Mouse (Mus musculus): ENCODE results near the gene Rtkn2.

Rtkn2 gene

DNA sequence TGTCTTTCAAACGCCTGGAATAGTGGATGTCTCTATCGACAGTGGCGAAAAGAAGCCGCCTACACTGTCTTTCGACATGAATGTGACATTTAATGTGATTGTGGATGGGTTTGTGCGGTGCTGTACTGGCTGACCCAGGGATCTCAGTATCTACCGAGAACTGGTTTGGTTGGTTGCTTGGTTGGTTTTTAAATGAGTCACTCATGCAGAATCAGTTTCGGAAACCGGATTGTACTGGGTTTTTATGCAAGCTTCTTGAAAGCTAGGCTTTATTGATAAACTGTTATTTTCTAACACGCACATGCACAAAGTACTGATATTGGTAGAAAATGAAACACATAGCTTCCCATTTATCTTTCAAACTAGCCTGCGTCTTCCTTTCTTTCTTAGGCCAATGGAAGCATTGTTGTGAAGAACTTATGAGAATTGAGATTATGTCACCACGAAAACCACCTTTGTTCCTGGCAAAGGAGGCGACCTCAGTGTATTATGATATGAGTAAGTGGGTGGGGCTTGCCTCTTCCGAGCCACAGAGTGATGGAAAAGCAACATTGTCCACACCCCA, 60.4 kb downstream of the Rtkn2 start:
- DNase-seq (ENCODE audit: low read depth): no peak

DNA sequence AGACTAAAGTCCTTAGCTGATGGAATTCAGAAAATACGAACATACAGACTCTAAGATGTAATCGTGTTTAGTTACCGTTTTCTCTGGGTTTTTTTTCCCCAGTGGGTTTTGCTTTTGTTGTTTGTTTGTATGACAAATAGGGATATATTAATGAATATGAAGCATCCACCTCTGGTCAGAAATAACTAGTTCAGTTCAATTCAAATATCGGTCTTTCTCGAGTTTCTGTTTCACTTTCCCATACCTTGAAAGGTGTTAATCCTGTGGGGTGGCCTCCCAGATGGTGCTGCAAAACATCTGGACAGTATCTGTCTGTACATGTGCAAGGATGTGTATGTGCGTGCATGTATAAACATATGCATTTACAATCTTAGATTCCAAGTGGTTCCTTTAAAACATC, 61.0 kb downstream of the Rtkn2 start:
- DNase-seq (ENCODE audit: low read depth): no peak

DNA sequence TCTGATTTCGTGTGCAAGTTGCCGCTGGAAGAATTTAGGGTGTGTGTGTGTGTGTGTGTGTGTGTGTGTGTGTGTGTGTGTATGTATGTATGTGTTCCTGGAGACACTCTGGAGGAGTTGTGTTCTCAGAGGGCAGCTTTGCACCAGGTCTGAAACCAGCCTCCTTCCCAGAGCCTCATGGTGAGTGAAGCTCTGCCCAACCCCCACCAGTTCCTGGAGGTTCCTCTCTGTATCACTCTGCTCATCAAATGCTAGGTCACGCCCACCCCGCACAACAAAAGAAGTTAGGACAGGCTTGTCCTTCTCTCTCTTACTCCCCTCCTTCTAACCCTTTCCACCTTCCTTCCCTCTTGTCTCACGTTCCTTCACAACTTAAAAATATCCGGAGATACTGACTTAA, 64.6 kb downstream of the Rtkn2 start:
- peak; percentile 31 for DNase-seq (ENCODE audit: low read depth)

DNA sequence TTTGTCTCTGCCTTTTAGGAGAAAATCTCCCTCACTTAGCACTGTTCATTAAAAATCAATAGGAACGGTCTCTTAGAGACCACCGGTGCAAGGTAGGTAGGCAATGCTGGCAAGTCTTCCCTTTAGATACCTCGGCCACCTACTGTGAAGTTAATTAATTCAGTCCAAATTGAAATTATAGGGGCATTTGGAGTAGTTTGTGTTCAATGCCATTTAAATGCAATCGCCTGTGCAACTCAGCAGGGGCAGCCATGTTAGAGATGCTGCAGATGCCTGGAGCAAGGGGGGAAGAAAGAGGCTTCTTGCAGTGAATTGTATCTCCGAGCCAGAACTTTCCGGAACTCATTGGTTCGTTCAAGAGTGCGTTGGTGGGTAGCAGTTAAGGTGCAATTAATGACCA, 65.5 kb downstream of the Rtkn2 start:
- DNase-seq (ENCODE audit: low read depth): no peak

- no peak for DNase-seq (ENCODE audit: low read depth)
Observed at GRCm38 (mm10) chr10:68048641-68049305, 69.4 kb downstream of the Rtkn2 start.

DNA sequence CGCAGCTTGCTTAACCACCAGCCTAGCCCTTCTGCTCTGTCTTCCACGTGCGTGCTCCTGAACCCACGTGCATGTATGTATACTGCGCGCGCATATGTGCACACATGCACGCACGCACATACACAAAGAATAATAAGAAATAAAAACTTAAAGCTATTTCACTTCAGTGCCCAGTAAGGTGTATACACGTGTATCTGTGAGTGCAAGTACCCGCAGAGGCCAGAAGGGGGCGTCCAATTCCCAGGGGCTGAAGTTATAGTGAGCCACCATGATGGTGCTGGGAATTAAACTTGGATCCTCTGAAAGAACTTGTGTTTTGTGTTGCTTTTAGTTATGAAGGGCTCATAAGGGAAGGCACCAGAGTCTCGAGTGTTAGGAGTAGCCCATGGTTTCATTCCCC, 71.5 kb downstream of the Rtkn2 start:
- no peak for DNase-seq (ENCODE audit: low read depth)

- DNase-seq (ENCODE audit: low read depth): no peak
Observed at GRCm38 (mm10) chr10:68051316-68051933, 72.1 kb downstream of the Rtkn2 start.

GRCm38 (mm10) chr10:68052307-68052706, 72.9 kb downstream of the Rtkn2 start:
- no peak for DNase-seq (ENCODE audit: low read depth)

DNA sequence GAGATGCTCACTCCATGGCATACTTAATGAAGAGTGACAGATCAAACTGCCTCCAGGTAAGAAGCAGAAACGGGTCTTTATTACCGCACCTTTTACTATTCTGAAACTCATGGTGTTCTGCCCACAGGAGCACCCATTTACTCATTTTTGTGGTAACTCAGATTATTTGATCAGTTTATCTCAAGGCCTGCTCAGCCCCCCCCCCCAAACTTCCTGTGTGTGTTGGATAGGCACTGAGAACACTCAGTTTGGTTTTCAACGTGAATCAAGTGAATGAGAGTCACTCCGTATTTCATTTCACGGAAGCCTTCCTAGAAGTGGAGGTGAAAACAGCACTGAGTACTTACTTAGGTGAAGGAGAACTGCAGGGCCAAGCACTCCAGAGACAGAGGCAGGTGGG, 74.8 kb downstream of the Rtkn2 start:
- DNase-seq (ENCODE audit: low read depth): no peak

- no peak for DNase-seq (ENCODE audit: low read depth)
Observed at GRCm38 (mm10) chr10:68054706-68055105, 75.3 kb downstream of the Rtkn2 start.

DNA sequence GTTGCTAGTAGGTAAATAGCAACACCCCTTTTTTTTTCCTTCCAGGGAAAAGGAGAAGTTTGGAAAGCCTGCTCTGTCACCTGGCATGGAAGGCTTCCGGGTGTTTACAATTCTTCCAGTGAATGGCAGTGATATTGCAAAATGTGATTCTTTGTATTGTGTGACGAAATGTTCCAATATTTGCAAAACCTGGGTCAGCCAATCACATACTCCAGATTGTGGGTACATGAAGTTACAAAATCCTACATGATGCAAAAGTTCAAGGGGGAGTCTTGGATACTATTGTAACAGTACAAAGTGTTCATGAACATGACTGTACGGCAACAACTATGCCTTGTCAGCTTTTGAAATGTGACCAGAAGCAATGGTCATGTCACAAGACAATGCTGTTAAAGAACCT, 78.5 kb downstream of the Rtkn2 start:
- DNase-seq (ENCODE audit: low read depth): no peak

- no peak for DNase-seq (ENCODE audit: low read depth)
Observed at GRCm38 (mm10) chr10:68058378-68058777, 79.0 kb downstream of the Rtkn2 start.

- no peak for DNase-seq (ENCODE audit: low read depth)
Observed at GRCm38 (mm10) chr10:68060590-68061248, 81.3 kb downstream of the Rtkn2 start.

DNA sequence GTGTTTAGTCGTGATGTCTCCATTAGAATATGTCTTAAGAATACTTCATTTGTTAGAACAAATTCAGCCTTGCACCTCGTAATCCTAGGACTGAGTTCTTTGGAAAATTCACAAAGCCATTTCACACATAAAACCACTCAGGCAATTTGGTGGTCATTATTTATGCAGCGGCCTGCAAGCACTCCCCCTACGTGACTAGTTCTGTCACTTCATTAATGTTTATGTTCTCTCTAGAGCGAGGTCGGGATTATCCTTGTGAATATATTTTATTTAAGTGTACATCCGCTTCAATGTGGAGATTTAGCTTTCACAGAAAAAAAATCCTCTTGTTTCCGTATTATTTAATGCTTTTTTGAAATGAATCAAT, 81.9 kb downstream of the Rtkn2 start:
- no peak for DNase-seq (ENCODE audit: low read depth)

DNA sequence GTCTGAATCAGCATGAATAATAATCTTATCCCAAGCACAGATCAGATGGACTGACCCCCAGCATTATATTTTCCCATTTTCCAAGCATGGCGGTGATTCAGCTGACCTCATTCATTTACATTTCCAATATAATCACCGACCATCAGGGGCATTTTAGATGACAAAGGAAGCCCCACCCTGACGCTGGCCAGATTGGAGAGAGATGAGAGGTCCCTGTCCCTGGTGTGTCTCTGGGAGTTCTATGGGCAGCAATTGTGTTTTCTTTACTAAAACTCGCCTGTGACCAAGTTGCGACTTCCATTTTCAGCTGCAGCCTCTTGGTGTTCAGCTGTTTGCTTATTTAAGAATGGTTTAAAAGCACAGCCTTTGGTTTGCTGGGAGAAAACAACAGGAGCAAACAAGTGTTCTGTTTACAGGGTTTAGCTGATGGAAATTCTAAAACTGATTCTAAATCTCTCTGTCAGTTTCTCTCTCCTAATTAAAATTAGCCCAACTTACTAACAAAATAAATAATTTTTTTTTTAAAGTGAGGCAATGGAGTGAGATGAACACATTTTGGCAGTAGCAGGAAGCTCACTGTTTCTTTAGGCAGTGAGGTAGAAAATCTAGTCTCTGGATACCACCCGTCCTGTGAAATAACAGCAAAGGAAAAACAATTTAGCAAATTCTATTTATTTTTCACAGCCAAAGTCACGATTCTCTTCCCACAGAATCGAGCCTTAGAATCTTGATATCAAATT, 84.6 kb downstream of the Rtkn2 start:
- DNase-seq (ENCODE audit: low read depth): no peak

DNA sequence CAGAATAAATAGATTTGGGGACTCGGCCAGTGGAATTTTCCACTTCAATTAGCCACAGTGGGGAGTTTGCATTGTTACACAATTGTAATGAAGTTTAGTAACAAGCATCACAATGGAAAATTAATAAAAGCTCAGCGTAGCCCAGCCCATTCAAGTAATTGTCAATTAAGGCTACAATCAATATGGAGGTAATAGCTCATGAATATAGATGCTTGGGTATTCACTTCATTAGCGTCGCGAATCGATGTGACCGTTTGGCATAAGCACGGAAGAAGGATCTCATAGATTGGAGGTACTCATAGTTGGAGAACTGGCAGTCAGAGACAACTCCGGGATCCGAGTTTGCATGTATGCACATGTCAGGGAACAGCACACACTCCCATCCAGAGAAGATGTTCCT, 85.2 kb downstream of the Rtkn2 start:
- DNase-seq (ENCODE audit: low read depth): no peak

GRCm38 (mm10) chr10:68066173-68066572, 86.8 kb downstream of the Rtkn2 start:
- no peak for DNase-seq (ENCODE audit: low read depth)

DNA sequence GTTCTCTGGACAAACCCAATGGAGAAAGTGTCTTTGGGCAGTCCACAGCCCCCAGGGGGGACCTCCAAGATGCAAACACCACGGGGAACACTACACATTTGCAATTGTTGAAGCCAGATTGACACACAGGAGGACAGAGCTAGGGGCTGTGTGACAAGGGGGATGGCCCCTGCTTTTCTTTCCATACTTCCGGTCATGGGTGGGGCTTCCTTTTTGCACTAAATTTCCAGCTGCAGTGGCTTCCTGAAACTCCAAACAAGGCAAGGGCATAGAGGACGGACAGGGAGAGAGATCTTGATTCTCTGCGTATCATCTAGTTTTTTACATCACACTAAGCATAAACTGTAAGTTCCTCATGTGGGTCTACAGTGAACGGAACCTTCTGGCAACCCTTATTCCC, 88.6 kb downstream of the Rtkn2 start:
- DNase-seq (ENCODE audit: low read depth): no peak

DNA sequence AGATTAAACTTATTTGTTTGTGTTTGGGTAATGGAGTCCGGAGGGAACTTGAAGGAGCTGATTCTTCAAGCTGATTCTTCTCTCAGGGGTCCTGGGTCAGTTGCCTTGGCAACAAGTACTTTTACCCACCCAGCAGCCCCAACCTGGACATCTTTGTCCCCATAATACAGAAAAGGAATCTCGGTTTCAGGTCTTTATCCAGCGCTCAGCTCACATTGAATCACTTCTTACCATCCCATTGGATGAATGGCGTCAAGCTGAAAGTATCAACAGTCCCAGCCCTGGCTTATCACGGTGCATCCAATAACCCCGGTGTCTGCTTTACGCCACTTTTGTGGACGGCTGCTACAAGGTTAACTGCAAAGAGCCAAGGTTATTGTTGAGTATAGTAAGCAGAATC, 89.1 kb downstream of the Rtkn2 start:
- no peak for DNase-seq (ENCODE audit: low read depth)

DNA sequence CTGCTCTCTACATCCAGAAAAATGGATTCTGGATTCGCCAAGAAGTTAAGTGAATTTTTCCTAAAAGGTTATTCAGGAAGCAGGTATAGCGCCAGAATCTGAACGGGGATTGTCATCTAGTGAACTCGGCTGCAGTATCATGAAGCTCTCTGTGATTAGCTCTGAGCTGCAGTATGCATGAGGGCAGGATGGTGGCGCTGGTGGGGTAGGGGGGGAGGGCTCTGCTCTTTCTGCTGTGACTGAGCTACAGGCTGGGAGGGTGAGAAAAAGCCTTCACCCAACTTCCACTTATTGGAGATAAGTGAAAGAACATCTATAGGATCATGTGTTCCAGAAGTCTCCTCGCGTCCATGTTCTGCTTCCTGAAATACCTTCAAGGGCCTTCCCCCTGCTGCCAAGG, 91.7 kb downstream of the Rtkn2 start:
- no peak for DNase-seq (ENCODE audit: low read depth)

DNA sequence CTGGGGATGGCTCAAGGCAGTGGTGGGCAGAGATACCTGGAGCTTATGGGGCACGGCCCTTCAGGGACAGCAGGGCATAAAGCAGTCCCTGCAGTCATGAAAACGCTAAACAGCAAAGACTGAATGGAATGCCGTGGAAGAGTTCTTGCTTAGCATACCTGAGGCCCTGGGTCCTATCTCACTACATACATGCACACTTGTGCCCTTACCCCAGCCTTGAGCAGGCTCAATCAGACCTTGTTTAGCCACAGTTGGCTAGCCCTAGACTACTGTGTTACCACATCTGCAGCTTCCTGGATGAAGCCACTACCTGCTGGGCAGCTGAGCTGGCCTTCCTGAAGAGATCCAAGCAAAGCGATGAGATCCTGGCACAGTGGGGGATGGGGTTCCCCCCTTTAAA, 93.3 kb downstream of the Rtkn2 start:
- DNase-seq (ENCODE audit: low read depth): no peak

DNA sequence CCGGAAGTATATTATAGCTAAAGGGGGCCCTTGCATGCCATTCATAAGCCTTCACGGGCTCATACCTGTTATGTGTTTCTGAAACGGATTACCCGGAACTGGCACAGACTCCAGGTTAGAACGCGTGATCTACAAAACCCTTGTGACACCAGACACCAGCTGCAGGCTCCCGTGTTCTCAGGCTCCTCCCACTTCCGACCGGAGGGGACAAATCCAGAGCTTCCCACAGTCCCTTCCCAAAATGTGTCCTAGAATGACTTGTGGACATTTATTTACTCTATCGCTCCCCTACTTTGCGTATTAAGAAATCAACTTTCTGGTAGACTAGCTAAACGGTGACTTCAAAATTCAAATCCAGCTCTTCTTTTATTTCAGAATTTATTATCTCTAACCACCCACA, 94.9 kb downstream of the Rtkn2 start:
- no peak for DNase-seq (ENCODE audit: low read depth)

GRCm38 (mm10) chr10:68075181-68075580, 95.8 kb downstream of the Rtkn2 start:
- DNase-seq (ENCODE audit: low read depth): no peak
